Mouse (Mus musculus) thymus, postnatal 36 days (tissue): ENCODE measurements around the gene Ankrd9.

Experiments used
- DNase-seq, 2 experiments: peaks; one replicate each; pipeline ENCODE4 v3.0.0; 2022; ENCODE audit warnings: mixed read lengths in 2 of 2

Ankrd9 gene

DNA sequence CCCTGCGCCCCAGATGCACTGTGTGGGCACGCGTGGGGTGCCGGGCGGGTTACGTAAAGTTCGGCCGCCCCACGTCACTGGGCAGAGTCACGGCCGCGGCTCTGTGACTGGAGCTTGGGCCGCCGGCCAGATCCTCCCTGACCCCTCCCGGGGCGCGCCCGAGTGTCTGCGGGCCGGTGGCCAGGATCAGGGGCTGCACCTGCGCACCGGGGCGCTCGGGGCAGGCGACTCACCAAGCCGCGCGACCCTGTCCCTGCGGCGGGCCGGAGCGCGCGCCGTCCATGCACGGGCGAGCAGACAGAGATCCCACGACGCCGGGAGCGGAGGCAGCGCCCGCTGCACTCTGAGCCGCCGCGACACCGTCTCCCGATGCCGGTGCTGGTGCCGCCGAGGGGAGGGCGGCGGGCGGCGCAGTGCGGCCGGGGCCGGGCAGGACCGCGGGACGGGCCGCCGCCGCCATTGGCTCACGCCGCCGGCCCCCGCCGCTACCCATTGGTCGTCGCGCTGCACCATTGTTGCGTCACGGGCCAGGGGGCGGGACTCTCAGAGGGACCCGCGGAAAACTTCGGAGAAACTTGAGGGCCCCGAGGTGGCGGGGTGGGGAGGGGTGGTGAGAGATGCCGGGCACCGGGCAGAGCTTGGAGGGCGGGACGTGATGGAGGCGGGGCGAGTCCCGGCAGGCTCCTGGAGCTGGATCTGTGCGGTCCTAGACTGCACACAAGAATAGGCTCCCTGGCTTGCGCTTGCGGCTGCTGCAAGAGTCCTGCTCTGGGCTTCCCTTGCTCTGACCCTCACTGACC lies at the start of gene Ankrd9:
TSS of gene Ankrd9 (minus strand) at position 434 of the 800 bp plus-strand sequence.
- peak; percentile 98 to 99 for DNase-seq

DNA sequence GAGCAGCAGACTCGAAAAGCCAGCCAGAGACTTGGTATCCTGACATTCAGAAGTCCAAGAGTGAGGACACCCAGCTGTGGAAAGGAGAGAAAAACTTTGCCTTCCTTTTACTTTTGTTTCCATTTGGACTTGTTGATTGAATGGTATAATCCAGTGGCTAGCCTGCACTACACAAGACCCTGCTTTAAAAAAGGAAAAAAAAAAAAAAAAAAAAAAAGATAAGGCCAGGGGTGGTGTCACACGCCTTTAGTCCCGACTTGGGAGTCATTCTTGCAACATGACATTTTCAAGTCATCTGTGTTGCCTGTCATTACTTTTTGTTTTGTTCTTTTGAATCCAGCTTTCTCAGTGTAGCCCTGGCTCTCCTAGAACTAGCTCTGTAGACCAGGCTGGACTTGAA lies 42.7 kb upstream of the Ankrd9 start:
- DNase-seq = no peak

DNA sequence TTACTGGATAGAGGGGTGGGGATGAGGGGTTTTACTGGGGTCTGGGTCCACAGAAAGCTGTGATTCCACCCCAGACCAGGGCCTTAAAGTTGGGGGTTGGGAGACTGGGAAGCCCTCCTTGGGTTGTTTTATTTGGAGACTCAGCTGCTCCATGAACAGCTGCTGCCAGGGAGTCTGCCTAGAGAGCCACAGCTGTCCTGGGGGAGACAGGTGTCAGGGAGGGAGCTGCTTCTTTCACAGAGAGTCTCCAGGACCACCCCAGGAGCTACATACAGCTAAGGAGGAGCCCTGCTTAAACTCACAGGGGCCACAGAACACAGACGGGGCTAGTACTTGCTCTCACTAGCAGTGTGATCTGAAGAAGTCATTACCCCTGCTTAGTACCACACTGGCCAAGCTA lies 42.3 kb upstream of the Ankrd9 start:
- DNase-seq = no peak

DNA sequence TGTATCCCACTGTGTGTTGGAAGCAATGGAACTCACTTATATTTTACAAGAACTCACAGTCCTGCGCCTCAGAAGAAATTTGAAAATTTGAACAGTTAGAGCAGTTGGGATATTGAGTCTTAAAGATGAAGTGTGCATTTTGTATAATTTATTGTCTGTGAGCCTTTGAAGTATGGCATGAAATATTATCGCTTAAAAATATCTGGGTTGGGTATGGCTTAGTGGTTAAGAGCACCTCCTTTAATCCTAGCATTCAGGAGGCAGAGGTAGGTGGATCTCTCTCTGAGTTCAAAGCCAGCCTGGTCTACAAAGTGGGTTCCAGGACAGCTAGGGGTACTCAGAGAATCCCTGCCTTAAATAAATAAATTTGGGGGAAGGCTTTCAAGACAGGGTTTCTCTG lies 40.2 kb upstream of the Ankrd9 start:
- no peak for DNase-seq

DNA sequence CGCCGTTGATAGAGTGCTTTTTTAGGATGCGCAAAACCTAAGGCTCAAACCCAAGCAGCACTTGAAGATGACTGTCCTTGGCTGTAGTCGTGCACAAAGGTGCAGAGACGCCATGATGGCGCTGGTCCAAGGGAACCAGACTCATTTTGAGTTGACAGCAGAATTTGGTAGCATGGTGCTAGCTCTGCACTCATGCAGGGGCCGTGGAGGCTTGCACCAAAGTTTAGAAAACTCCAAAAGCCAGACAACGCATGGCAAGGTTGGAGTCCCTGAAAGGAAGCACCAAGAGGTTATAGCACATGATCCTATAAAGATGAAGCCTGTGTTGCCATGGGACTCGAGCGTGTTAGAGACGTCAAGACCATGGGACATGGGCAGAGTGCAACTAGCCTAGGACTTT lies 39.2 kb upstream of the Ankrd9 start:
- no peak for DNase-seq

DNA sequence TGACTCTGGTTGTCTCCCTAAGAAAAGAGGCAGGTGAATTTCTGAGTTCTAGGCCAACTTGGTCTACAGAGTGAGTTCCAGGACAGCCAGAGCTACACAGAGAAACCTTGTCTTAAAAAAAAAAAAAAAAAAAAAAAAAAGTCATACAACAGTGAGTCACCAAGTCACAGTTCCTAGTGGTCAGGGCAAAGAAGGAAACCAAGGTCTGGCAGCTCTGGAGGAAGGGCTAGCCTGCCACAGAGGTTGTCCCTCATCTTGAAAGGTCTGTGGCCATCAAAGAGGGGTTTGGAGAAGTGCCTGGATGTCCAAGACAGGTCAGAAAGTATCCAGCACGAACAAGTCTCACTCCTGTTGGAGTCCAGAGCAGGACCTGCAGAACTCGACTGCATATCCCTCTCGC lies 38.0 kb upstream of the Ankrd9 start:
- no peak for DNase-seq

DNA sequence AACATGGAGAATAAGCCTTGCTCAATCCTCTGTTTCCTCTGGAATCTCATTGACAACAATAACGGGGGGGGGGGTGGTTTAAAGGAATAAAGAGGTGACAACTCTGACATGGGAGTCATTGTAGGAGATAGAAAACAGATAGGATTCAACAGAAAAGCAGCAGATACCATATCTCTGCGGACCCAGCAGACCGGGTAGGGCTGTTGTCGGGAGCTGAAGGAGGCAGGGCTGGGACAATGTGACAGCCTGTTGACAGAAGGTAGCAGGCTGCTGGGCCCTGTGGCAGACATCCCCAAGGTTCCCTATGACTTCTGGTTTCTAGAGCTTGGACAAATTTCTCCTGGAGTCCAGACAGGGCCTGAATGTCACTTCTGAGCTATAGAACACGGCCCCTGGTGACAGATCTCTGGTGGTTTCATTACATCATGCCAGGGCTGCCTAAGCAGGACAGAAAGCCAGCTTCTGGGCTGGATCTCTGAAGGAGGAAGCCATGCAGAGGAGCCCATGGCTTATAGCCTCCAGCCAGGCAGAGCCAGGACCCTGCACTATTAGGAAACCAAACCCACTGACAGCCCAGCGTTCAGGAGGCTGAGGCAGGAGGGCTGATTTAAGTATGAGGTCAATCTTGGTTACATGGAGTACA lies 30.9 kb upstream of the Ankrd9 start:
- no peak for DNase-seq

DNA sequence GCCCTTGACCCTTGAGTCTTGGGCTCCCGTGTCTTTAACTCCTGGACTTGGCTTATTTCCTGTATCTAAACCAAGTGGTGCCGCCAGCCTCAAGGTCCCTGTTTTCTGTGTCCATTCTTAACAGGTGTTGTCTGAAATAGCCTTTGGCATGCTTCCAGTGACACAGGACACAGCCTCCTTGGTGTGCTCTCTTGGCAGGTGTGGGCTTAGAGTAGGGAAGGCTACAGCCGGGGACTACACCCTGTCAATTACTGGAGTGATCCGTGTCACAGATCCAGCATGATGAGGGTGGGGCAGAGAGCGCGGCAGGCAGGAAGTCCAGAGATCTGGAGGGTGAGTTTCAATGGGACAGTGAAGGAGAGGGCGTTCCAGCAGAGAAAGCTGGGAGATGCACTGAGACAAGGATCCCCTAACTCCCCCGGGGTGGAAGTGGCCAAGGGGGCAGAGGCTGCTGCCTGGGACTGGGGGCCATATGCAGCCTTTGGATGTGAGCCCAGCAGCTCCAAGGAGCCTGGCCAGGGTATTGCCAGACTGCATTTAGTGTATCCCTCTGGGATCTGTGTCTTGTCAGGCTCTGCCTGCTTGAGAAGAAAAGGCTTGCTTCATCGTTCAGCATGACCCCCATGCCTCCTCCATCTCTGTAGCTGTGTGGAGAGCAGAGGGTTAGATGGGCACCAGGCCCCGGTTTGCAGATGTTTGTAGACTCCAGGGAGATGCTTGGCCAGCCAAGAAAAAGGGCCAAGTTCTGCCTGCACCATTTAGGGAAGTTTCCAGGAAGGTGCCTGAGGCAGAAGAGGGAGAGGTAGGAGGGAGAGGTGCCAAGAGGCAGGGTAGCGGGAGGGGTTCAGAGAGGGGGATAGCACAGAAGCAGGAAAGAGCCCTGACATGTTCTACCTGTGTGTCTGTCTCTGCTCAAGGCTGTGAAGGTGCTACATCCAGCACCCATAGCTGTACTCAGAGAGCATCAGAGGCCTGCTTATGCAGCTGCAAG lies 30.0 kb upstream of the Ankrd9 start:
- no peak for DNase-seq

DNA sequence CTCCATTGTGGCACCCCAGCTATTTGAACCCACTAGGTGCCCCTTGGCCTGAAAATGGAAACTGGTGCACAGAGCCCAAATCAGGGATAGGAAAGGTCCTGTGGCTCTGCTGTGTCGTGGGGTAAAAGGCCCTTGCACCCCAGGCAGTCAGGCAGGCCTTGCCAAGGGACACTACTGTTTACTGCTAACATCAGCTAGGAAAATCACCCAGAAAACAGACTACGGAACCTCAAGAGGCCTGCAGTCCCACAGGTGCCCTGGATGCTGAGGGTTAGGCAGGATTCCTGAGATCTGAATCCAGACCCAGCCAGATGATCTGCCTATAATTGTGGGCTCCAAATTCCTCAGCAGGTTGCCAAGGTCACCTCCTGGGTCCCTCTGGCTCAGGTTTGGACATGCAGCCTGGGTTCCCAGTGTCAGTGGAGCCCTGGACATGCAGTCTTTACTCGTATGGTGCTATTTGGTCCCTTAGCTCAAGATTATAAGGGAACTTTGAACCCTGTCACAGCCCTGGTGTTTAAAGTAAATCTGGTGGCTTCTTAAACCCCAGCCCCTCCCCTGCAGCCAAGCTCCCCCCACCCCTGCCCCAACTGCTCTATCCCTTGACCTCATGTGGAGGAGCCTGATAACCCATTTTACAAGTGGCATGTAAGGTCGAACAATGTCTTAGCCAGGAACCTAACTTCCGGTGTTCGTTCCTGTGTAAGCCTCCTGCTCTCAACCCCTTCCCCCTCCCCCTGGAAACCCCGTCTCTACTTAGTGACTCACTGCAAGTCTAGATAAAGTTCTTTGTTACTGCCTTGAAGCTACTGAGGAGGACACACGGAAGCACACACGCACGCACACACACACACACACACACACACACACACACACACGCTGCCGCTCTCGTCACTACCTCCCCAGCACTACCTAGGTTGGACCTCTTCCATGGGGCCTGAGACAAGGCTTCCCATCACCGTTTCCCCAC lies 28.6 kb upstream of the Ankrd9 start:
- peak; percentile 61 to 72 for DNase-seq

DNA sequence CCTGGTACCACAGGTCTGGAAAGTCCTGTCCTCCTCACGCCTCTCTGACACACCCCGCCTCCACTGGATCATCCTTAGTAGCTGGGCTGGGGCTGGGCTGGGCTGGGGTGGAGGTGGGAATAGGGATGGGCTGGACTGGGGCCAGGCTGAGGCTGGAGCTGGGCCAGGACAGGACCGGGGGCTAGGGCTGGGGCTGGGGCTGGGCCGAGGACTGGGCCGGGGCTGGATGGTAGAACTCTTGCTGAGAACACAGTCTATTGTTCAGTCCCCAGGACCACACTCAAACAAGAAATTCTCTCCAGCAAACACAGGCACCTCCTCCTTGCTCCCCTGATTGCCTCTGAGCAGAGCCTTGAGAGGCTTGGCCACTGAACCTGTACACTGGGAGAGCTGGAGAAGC lies 27.5 kb upstream of the Ankrd9 start:
- DNase-seq = no peak

DNA sequence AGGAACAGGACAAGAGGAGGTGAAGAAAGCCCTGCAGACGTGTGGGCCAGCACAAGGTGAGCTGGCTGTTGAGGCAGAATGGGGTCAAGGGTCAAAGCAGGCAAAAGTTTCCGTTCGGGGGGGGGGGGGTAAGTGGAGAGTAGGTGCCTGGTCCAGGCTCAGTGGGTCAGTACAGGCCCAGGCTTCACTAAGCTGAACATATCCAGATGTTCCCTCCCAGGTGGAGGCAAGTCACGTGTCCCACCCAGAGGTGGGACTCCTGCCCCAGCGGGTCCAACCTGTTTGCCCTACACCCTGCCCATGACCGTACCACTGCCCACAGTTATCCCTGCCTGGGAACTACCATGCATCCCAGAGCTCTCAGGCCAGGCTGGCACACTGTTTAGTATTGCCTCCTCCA lies 27.0 kb upstream of the Ankrd9 start:
- no peak for DNase-seq

DNA sequence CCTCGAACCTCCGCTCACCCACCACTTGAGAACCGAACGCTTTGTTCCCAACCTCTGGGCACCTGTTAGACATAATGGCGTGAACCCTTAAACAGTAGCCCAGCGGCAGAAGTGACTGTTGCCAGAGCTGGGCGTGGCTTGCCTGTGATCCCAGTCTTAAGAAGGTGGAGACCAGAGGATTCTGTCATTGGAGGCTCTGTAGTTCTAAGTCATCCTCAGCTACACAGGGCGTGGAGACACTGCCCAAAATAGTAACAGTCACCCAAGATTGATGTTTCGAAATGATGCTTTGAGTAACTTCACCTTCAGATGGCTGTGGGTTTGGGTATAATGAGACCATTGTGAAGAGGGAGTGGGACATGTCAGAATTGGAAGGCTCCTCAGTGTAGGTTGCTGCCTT lies 25.3 kb upstream of the Ankrd9 start:
- no peak for DNase-seq

DNA sequence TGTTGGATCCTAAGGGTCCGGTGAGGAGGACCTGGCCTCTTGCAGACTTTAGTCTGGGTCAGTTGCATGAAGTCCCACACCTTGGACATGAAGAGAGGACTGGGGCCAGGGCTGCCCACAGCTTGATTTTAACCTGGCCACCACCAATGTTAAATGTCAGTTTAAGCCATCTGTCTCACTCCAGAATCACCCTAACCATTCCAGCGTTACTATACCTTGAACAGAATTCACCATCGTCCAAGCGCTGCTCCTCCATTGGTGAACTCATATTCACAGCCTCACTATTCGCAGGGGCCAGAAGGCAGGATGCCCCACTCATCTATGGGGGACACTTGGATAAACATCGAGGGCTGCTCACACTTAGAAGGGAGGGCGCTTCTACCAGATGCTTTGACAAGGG lies 22.1 kb upstream of the Ankrd9 start:
- no peak for DNase-seq

DNA sequence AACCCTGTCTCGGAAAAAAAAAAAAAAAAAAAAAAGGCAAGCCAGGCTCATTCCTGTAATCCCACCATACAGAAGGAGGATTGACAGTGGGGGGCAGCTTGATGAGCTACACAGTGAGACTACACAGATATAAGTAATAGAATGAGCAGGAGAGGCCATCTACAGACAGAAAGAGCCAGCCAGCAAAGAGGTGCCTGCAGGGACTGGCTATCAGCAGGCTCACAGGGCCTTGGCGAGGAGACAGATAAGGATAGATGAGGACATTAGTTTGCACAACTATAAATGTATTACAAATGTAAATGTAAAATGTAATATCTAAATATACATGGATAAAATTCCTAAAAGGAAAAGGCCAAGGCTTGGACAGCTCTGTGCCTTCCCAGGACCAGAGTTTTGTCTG lies 21.0 kb upstream of the Ankrd9 start:
- DNase-seq = no peak

DNA sequence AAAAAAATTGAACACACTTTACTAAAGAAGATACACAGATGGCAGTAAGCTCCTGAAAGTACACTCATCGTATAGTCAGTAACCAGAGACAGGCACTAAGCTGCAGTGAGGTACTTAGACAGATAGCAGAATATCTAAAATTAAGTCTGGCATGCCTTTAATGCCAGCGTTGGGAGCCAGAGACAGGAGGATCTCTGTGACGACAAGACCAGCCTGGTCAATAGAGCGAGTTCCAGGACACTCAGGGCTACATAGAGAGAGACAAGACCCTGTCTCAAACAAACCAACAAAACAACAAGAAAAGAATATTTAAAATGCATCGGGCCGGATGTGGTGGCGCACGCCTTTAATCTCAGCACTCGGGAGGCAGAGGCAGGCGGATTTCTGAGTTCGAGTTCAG lies 19.3 kb upstream of the Ankrd9 start:
- DNase-seq = no peak

DNA sequence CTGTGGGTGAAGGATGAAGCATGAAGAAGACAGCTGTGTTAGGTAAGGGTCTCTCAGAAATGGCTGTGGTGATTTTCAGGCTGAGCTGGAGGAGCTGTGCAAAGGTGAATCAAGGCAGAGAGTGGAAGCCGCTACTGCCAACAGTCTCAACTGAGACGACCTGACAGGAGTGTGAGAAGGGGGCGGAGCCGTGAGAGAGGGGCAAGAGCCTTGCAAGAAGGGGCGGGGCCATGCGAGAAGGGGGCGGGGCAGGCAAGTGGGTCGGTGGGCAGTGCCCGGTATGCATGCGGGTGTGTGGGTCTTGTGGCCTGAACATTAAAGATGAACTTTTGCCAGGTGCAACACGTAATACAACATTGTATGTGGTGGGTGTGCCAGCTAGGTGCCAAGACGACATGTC lies 15.8 kb upstream of the Ankrd9 start:
- peak in 1 of 2 experiments; percentile 24 for DNase-seq

DNA sequence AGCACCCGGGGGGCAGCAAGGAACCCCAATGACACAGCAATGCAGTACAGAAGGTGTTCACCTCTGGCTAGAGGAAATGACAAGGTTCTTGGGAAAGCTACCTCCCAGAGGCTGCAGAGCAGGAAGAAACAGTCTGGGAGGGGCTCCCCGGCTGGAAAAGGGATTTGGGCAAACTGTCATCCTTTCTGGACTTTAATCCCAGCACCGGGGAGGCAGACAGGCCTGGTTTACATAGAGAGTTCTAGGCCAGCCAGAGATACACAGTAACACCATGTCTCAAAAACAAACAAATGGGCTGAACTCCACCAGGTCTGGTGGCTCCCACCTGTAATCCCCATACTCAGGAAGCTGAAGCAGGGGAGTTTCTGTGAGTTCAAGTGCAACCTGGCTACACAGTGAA lies 14.4 kb upstream of the Ankrd9 start:
- no peak for DNase-seq

DNA sequence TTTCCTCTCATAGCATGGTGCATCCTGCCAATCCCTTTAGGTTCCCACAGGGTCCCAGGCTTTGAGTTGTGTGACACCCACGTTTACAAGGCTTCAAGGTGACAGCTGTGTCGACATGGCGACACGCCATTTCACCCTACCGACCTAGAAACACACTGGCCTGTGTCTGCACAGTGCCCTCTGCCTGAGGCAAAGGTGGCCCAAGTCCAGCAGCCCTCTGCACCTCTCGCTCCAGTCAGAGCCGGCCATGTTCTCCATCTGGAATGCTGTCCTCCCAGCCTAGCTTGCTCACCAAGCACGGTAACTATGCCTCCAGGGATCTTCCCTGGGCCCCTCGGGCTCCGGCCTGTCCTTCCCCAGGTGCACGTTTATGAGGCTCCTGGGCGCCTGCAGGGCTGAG lies 13.9 kb upstream of the Ankrd9 start:
- DNase-seq = peak in 1 of 2 experiments; percentile 30

DNA sequence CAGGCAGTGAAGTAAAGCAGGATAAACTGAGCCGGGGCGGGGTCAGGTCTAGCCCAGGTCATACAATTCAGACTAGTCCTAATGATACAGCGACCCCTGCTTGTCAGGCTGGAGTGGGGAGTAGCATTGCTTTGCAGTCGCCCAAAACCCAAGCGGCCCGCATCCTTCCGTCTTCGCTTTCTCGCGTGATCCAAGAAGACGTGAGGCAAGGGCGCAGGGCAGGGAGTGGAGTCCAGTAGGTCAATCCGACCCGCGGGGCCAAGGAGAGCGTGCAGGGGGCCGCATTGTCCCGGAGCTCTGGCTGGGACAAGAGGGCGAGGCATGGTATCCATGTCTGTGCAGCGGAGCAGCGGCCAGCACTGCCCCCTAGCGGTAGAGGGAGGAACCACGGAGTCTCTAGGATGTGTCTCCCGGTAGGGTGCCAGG lies 13.3 kb upstream of the Ankrd9 start:
- peak; percentile 89 to 93 for DNase-seq

DNA sequence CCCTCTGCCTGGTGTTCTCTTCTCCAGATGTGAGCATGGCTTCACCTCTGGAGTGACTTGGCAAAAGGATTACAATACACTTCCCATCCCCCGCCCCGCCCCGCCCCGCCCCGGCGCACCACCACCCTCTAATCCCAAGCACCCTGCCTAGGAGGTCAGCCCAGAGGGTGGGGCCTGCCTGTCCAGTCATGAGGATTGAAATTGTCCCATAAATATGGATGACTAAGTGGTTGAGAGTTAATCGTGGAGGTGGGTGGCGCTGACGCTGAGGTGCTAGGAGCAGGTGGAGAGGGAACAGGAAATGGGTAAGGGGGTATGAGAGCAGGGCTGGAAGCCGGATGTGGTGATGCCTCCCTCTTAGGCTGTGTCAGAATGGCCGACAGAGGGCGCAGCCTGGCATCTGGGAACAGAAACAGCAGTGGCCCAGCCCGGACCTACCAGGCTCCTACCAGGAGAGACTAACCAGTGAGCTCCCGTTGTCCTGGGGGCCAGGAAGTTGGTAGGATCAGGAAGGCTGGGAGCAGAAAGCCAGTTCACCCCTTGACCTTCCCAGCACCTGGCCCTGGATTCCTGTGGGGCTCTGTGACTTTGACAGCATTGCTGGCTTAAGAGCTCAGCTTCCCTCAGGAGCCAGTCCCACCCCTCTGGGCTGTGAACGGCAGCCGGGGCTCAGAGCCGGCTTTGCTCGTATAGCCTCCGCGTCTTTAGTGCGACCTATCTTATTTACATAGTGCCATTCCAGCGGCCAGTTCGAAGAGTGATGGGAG lies 12.7 kb upstream of the Ankrd9 start:
- peak; percentile 87 to 91 for DNase-seq

DNA sequence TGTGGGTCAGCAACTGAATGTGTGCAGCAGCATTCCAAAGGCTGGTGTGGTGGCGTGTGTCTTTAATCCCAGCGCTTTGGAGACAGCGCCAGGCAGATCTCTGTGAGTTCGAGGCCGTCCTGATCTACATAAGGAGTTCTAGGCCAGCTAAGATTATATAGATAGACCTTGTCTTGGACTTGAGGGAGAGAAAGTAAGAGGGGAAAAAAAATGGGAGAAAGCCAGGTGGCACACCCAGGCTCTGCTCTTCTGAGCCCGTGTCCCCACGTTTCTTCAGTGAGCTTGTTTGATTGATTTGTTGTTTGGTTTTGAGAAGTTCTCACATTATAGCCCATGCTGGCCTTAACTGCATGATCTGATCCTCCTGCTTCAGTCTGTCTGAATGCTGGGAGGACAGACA lies 11.7 kb upstream of the Ankrd9 start:
- no peak for DNase-seq
